Mouse (Mus musculus) heart, embryonic 11.5 days (tissue): Measurements from ENCODE around the gene Ust. TPM values are rescaled to one million over a fixed set of nuclear protein-coding genes. Genes with fewer than 3 reads are reported as not detected.

Experiments
- ATAC-seq: fragments of 200-750 bp; cut with Nextera tagmentation; replicated peaks from 2 replicates; pipeline ENCODE4 v1.8.0; 2017; ENCODE audit warnings: moderate library complexity; ENCODE audit not compliant: insufficient number of reproducible peaks, low FRiP score, low TSS enrichment
- H3K27ac ChIP-seq: fragments of 300-500 bp; sonication (generic); 2 replicates; pipeline ENCODE4 v1.5.1; 2014; ENCODE audit warnings: mild to moderate bottlenecking, low read depth, low read length
- H3K27me3 ChIP-seq: fragments of 300-500 bp; sonication (generic); 2 replicates; pipeline ENCODE4 v1.6.1; 2014; ENCODE audit warnings: mild to moderate bottlenecking, low read length, mixed read lengths; ENCODE audit not compliant: control insufficient read depth, insufficient read depth
- H3K36me3 ChIP-seq: fragments of 300-500 bp; sonication (generic); 2 replicates; pipeline ENCODE4 v1.6.1; 2014; ENCODE audit warnings: mild to moderate bottlenecking, low read length, moderate library complexity, mixed read lengths; ENCODE audit not compliant: control insufficient read depth, insufficient read depth
- H3K4me1 ChIP-seq: fragments of 300-500 bp; sonication (generic); 2 replicates; pipeline ENCODE4 v1.6.1; 2014; ENCODE audit warnings: low read length; ENCODE audit not compliant: control insufficient read depth, insufficient read depth
- H3K4me2 ChIP-seq: fragments of 300-500 bp; sonication (generic); 2 replicates; pipeline ENCODE4 v1.6.1; 2014; ENCODE audit warnings: mild to moderate bottlenecking, moderate library complexity
- H3K4me3 ChIP-seq: fragments of 300-500 bp; sonication (generic); 2 replicates; pipeline ENCODE4 v1.5.1; 2014; ENCODE audit warnings: low read depth, low read length
- H3K9ac ChIP-seq: fragments of 300-500 bp; sonication (generic); 2 replicates; pipeline ENCODE4 v1.6.1; 2014; ENCODE audit warnings: mild to moderate bottlenecking, low read depth, low read length, moderate library complexity
- H3K9me3 ChIP-seq: fragments of 300-500 bp; sonication (generic); replicated peaks from 2 replicates; pipeline ENCODE4 v1.6.1; 2016; ENCODE audit warnings: low read length; ENCODE audit not compliant: control insufficient read depth
- WGBS: fragments of 180-500 bp; shearing (Covaris S2); extraction: QIAGEN DNeasy Blood & Tissue Kit; methylation state at CpG from one replicate; pipeline ENCODE4 v1.1.7; 2014; ENCODE audit not compliant: insufficient replicate concordance; 5-methylcytosine and 5-hydroxymethylcytosine counted together
- polyA plus RNA-seq: library from polyadenylated mRNA; unstranded; fragments of >200 nt; fragmentation: Nextera tagmentation; extraction: Ambion mirVana; gene quantifications from 2 replicates; pipeline ENCODE4 v1.2.1, GENCODE M21; 2014

The Ust gene
- polyA plus RNA-seq, 1 experiment from 2014 or later: 2.5 TPM

DNA sequence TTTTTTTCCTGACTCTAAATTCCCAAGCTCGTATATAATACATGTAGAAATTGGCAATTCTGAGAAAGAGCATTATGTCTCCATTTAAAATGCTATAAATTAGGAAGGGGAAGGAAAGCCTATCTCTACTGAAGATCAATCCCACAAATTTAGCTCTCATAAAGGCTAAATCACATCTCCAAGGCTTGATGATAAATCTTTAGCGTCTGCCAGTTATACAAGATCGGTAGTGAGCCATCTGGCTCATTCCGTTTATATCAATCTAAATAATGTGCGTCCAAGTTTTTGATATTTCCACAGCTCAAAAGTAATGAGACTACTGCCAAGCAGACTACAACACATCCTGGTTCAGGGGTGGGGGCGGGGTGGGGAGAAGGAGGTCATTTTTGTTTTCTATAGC, 6.4 kb downstream of the Ust start:
- WGBS: 81% methylated on average over 6 of the region's 6 CpGs
- Histone ChIP-seq H3K4me1 (no peaks in the 10 kb centered on the region), H3K9ac (no peak overlapping the region), H3K4me2 (no peak overlapping the region), H3K27ac (no peak overlapping the region), H3K36me3 (no peaks in the 10 kb centered on the region), H3K4me3 (no peak overlapping the region), H3K9me3 (peaks cover 3% of the 10 kb centered on the region; the same call in 1 of the 2 replicates), H3K27me3 (peaks cover 9% of the 10 kb centered on the region; the same call in 1 of the 2 replicates)
- ATAC-seq: no peak

DNA sequence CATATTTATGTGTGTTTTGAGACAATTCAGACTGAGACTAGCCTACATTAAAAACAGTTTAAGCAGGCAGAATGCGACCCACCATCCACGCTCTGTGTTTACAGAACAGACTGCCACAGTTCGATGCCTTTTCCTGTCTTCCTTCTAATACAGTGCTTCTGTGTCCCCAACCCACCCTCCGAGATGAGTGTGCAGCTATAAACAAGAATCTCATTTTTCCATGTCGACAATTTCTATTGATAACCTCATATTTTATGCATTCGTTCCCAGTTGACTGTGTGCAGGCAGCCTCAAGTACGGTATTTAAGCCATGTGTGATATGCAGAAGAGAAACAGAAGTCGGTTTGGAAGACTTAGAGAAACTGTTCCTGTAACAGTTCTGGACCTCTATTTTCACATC, 6.9 kb downstream of the Ust start:
- 75% methylated on average over 8 of the region's 8 CpGs for WGBS
- H3K4me2 ChIP-seq: no peak overlapping the region
- no peaks in the 10 kb centered on the region for H3K36me3 ChIP-seq
- ATAC-seq: no peak
- H3K4me3 ChIP-seq: no peak overlapping the region
- no peak overlapping the region for H3K9ac ChIP-seq
- no peaks in the 10 kb centered on the region for H3K4me1 ChIP-seq
- no peak overlapping the region for H3K27ac ChIP-seq
- peaks cover 3% of the 10 kb centered on the region; the same call in 1 of the 2 replicates for H3K9me3 ChIP-seq
- H3K27me3 ChIP-seq: peaks cover 5% of the 10 kb centered on the region; the same call in 1 of the 2 replicates

- H3K36me3 ChIP-seq: no peaks in the 10 kb centered on the region
- no peak overlapping the region for H3K9ac ChIP-seq
- ATAC-seq: no peak
- H3K4me2 ChIP-seq: no peak overlapping the region
- H3K27ac ChIP-seq: no peak overlapping the region
- 57% methylated on average over 3 of the region's 3 CpGs for WGBS
- no peak overlapping the region for H3K4me3 ChIP-seq
- H3K4me1 ChIP-seq: 0 out of 2 replicates have a peak, but pooled peaks cover 4% of the 10 kb centered on the region
- no peaks in the 10 kb centered on the region for H3K9me3 ChIP-seq
- no peaks in the 10 kb centered on the region for H3K27me3 ChIP-seq
Measured at GRCm38 (mm10) chr10:8506247-8506573, 12.4 kb downstream of the Ust start.

- H3K27ac ChIP-seq: no peak overlapping the region
- ATAC-seq: no peak
- H3K27me3 ChIP-seq: no peaks in the 10 kb centered on the region
- H3K9ac ChIP-seq: no peak overlapping the region
- no peaks in the 10 kb centered on the region for H3K36me3 ChIP-seq
- H3K9me3 ChIP-seq: no peaks in the 10 kb centered on the region
- no peak overlapping the region for H3K4me3 ChIP-seq
- 47% methylated on average over 13 of the region's 13 CpGs for WGBS
- 0 out of 2 replicates have a peak, but pooled peaks cover 4% of the 10 kb centered on the region for H3K4me1 ChIP-seq
- H3K4me2 ChIP-seq: no peak overlapping the region
Measured at GRCm38 (mm10) chr10:8505346-8506246, 13.0 kb downstream of the Ust start.

DNA sequence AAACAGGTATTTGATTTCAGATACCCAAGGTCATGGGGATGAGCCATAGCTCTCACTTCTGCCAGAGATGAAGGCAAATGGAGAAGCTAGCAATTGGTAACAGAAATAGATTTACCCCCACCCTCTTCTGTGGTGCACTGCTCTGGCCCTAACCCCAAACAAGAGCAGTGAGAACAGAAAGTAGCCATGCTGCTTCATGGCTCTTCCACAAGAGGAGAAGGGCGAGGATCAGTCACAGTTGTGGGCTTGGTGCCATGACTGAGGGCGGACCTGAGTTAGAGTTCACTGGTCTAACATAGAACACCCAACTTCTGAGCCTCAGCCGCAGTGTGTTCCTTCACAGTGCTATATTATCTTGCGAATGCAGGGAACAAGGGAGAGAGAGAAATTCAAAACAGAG, 13.8 kb downstream of the Ust start:
- H3K27ac ChIP-seq: no peak overlapping the region
- WGBS: 82% methylated on average over 4 of the region's 4 CpGs

GRCm38 (mm10) chr10:8498951-8499891, 19.4 kb downstream of the Ust start:
- peaks cover 11% of the 10 kb centered on the region; the same call in 1 of the 2 replicates for H3K4me1 ChIP-seq
- H3K4me2 ChIP-seq: no peak overlapping the region
- WGBS: 59% methylated on average over 13 of the region's 13 CpGs
- H3K36me3 ChIP-seq: no peaks in the 10 kb centered on the region
- H3K9ac ChIP-seq: no peak overlapping the region
- no peak for ATAC-seq
- no peaks in the 10 kb centered on the region for H3K27me3 ChIP-seq
- H3K27ac ChIP-seq: no peak overlapping the region
- no peaks in the 10 kb centered on the region for H3K9me3 ChIP-seq
- no peak overlapping the region for H3K4me3 ChIP-seq

More for the DNA sequence above, 13.8 kb downstream of the Ust start:
- no peaks in the 10 kb centered on the region for H3K27me3 ChIP-seq
- H3K9ac ChIP-seq: no peak overlapping the region
- H3K36me3 ChIP-seq: no peaks in the 10 kb centered on the region
- H3K4me1 ChIP-seq: 0 out of 2 replicates have a peak, but pooled peaks cover 4% of the 10 kb centered on the region
- no peaks in the 10 kb centered on the region for H3K9me3 ChIP-seq
- no peak overlapping the region for H3K4me2 ChIP-seq
- H3K4me3 ChIP-seq: no peak overlapping the region
- no peak for ATAC-seq

DNA sequence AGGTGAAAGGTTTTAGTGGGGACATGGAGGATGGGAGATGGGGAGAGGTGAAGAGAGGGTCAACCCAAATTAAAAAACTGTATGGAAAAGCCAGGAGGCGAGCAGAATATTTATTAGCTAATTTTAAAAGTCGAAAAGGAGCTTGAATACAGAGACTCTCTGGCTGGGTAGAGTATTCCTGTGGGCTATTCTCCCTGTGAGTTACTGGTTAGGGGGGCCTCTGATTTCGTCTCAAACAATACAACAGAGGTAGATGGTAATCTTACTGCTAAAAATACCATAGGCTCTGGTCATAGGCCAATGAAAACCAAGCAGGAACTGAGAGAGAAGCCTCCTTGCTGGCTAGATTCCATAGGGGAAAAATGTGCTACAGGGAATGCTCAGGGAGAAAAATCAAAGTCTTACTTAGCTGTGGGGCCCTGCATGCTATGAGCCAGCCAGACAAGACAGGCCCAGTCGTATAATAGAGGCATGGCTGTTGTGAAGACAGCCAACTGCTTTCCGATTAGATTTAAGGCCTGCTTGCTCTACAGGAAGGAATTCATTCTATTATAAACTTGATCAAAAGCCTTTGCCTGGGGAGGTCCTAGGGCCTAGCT, 23.0 kb downstream of the Ust start:
- Histone ChIP-seq H3K4me3 (no peak overlapping the region), H3K27ac (no peak overlapping the region), H3K27me3 (no peaks in the 10 kb centered on the region), H3K4me1 (peaks cover 11% of the 10 kb centered on the region; the same call in 1 of the 2 replicates), H3K9ac (no peak overlapping the region), H3K36me3 (no peaks in the 10 kb centered on the region), H3K4me2 (no peak overlapping the region), H3K9me3 (no peaks in the 10 kb centered on the region)
- ATAC-seq: no peak
- WGBS: 51% methylated on average over 5 of the region's 5 CpGs

DNA sequence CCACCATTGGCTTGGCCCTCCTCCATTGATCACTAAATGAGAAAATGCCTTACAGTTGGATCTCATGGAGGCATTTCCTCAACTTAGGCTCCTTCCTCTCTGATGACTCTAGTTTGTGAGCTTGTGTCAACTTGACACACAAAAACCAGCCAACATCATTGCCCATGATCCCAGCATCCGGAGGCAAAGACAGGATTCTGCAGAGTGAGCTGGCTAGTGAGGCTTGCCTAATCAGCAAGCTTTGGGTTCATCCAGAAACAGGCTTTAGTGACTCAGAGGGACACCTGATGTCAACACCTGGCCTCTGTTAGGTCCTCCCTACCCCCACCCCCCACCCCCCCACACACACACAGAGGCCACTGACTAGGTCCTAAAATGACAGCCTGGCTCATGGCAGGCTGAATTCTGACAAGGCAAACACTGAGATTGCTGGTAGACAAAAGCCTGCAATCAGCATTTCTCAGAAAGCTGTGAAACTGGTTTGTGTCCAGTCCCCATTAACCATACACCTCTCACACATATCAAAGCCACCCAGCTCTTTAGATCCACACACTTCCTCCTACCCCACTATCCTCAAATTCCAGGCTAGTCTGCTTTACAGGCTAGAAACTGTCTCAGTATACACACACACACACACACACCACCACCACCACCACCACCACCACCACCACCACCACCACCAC, 26.6 kb downstream of the Ust start:
- no peak overlapping the region for H3K9ac ChIP-seq
- H3K36me3 ChIP-seq: no peaks in the 10 kb centered on the region
- no peaks in the 10 kb centered on the region for H3K27me3 ChIP-seq
- H3K27ac ChIP-seq: no peak overlapping the region
- H3K9me3 ChIP-seq: no peaks in the 10 kb centered on the region
- peaks cover 10% of the 10 kb centered on the region; the same call in 1 of the 2 replicates for H3K4me1 ChIP-seq
- 96% methylated on average over 1 of the region's 1 CpGs for WGBS
- H3K4me2 ChIP-seq: no peak overlapping the region
- no peak overlapping the region for H3K4me3 ChIP-seq
- ATAC-seq: no peak
